Mouse (Mus musculus): ENCODE measurements around the gene Frs2.
A peak's percentile ranks its signal among the peaks of the same experiment; 100 is the strongest.

The Frs2 gene

GRCm38 (mm10) chr10:117148361-117149003 is at the start of gene Frs2:
TSS of gene Frs2 (minus strand) at chr10:117148534.
- DNase-seq (ENCODE audit: low spot score) = peak; percentile 60

GRCm38 (mm10) chr10:117196696-117197095 is 48.4 kb upstream of the Frs2 start:
- DNase-seq (ENCODE audit: low spot score) = no peak

DNA sequence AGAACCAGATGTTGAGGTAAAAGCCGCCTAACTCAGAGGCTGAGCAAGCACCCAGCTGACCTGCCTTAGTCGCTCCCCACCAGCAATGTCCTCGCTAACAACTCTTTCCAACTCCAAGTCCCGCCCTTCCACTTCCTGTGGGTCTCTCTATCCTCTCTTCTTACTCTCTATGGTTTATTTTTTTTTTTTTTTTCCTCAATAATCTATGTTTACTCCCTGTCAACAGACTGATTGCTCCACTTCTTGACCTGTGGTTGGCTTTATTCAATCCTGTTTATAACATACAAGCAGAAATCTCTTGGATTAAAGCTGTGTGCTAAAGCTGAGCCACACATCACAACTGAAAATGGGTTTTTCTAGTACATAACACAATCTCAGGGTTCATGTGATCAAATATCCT is 47.4 kb upstream of the Frs2 start:
- DNase-seq (ENCODE audit: low spot score) = no peak

DNA sequence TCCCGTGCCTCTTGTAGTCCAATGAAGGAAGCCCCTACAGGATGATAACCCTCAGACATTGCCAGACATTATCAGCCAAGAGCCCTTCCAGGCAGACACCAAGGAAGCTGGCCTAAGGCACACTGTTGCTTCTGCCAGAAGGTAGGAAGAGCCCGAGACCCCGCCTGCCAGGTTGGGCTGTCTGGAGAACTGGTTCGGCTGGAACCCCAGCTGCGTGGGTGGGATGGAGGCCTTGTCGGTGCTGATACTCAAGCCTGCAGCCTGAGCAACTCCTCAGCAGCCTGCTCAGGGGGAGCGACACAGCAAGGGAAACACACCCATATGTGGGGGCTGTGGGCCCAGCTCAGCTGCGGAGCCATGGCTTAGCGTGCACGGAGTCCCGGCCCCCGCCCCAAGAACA is 46.7 kb upstream of the Frs2 start:
- DNase-seq (ENCODE audit: low spot score) = no peak

- DNase-seq (ENCODE audit: low spot score) = no peak
Measured at GRCm38 (mm10) chr10:117193364-117193763, 45.0 kb upstream of the Frs2 start.

- DNase-seq (ENCODE audit: low spot score) = no peak
Measured at GRCm38 (mm10) chr10:117185399-117186089, 37.2 kb upstream of the Frs2 start.

GRCm38 (mm10) chr10:117181098-117181497 is 32.8 kb upstream of the Frs2 start:
- no peak for DNase-seq (ENCODE audit: low spot score)

DNA sequence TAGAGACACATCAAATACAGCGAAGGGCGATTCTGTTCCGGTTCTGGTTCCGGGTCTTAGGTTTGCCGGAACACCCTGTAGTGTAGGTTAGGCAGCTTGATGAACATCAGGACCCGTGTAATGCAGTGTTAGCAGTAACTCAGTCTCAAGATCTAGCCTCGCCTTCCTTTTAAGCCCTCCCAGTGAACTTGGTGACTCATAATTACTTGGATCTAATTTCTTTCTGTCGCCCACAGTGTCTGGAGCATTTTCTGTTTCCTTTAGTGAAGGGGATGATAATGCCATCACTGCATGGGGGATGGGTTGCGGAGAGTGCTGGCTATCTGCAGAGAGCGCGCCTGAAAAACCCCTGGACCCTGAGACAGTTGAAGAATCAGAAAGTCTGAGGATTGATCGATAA is 26.3 kb upstream of the Frs2 start:
- no peak for DNase-seq (ENCODE audit: low spot score)

GRCm38 (mm10) chr10:117173566-117174438 is 25.5 kb upstream of the Frs2 start:
- DNase-seq (ENCODE audit: low spot score) = no peak

DNA sequence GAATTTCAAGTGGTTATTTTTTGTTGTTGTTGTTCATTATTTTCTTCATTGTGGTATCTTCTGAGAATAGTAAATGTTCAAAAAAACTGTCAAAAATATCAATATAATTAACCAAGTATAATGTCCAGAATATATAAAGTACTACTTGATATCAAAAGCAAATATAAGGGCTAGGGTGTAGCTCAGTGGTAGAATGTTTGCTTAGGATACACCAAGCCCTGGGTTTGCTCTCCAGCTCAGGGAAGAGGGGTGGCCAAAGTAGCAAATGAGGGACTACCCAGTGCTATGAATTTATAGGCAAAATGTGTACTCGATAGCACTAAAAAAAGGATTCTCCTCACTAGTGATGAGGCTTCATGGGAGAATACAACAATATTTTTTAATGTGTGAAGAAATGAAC is 24.8 kb upstream of the Frs2 start:
- no peak for DNase-seq (ENCODE audit: low spot score)

DNA sequence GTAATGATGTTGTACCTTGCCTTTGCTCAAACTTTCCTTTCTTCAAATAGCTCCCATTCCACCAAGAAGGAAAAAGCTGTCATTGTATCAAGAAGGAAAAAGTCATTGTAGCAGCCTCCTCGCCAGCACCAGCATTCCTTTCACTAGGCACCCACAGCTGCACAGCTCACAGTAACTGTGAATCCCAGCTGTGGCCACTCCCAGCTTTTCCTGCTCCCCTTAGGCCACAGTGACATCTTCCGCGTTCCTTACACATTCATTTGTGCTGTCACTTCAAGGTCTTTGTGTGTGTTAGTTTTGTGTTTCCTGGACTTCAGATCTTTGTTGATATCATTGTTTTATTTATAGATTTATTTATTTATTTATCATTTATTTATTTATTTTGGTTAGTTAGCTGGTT is 23.7 kb upstream of the Frs2 start:
- DNase-seq (ENCODE audit: low spot score) = no peak

GRCm38 (mm10) chr10:117166785-117167425 is 18.6 kb upstream of the Frs2 start:
- DNase-seq (ENCODE audit: low spot score) = no peak

DNA sequence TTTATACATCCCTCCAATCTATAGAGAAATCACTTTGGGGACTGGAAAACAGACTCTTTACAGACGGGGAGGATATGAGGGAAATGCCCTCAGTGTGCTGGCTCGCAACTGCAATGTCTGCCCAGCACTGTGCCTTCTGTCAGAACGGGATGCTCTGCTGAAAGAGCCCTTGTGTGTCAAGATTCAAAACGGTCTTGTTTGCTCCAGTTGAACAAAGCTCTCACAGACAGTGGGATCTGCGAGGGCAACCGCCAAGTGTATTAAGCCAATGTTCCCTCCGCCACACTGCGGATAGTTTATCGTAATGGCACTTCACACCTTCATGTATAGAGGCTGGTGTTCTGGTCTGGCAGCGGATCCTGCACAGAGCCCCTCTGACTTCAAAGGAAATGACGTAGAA is 14.3 kb upstream of the Frs2 start:
- DNase-seq (ENCODE audit: low spot score) = no peak

- DNase-seq (ENCODE audit: low spot score) = no peak
Measured at GRCm38 (mm10) chr10:117160099-117160498, 11.8 kb upstream of the Frs2 start.

DNA sequence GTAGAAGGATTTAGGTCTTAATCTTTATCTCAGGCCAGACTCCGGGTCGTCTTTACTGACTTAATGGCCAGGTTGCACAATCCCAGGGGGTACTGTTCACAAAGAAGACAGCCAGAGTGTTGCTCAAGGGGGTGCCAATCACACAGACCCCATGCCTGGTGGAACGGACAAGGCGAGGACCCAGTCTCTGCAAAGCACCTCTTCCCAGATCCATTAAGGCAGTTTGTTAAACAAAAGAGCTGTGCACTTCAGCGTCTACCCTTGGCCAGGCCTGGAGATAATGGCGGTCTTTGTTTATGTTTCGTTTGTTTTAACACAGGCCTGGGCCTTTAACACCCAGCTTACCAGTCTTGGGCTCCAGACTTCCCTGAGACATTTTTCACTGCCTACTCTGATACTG is 3.9 kb upstream of the Frs2 start:
- no peak for DNase-seq (ENCODE audit: low spot score)

DNA sequence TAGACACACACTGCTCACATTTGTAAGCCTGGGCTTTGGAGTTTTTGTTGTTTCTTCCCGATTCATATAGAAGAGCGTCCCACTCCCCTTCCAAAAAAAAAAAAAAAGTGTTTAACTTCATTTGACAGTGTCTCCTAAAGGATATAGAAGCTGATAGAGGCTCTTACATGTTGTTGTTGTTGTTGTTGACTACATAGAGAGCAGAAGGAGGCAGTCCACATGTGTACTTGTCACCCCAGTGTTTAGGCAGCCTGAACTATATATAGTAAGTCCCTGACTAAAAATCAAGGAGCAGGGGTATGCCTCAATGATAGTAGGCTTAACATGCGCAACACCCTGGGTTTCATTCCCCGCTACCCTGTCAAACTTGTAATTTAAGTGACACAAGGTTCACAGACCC is 3.3 kb upstream of the Frs2 start:
- DNase-seq (ENCODE audit: low spot score) = no peak

DNA sequence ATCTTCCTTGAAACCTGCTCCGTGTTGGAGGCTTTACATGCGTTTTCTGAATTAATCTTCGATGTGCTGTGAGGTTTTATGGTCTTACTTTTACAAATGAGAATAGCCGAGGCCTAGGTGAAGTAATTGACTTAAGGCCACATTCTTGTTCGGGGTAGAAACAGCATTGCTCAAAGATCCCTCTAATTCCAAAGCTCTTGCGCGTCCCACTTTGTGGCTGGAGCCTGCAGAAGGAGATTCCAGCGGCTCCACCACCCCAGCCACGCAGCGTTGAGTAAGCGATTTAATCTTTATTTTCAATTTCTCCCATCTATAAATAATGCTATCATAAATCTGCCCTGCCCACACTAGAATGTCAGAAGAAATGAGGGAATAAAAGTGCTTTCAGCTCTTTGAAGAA is 2.9 kb upstream of the Frs2 start:
- DNase-seq (ENCODE audit: low spot score) = no peak

DNA sequence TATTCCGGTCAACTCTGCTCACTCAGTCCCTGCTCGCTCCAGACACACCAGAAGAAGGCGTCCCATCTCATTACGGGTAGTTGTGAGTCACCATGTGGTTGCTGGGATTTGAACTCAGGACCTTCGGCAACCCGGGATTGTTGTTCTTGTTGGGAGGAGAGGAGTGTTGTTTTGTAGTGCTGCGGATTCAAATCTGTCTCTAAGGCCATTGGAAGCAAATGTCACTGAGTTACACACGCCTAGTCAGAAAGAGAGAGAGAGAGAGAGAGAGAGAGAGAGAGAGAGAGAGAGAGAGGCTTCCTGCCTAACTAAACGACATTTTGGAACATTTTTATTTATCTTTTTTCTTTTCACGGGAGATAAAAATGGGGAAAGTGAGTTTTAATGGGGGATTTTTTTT is 2.4 kb upstream of the Frs2 start:
- no peak for DNase-seq (ENCODE audit: low spot score)

- no peak for DNase-seq (ENCODE audit: low spot score)
Measured at GRCm38 (mm10) chr10:117149942-117150617, 1.7 kb upstream of the Frs2 start.

DNA sequence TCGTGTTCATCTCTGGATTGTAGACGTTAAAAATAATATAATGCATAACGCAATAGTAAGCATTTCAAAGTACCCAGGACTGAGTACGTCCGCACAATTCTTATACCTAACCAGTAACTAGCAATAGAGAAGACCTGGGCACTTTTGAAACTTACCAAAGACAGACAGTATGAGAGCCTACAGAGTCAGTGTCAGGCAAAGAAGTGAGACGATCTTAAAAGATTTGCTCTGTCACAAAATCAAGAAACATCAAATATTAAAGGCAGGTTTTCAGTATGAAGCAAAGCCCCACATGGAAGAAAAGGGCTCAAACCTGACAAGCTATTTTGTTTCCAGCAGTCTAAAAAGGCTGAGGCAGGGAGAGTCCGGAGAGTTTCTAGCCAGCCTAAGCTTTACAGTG is 907 bp upstream of the Frs2 start:
- DNase-seq (ENCODE audit: low spot score) = no peak

DNA sequence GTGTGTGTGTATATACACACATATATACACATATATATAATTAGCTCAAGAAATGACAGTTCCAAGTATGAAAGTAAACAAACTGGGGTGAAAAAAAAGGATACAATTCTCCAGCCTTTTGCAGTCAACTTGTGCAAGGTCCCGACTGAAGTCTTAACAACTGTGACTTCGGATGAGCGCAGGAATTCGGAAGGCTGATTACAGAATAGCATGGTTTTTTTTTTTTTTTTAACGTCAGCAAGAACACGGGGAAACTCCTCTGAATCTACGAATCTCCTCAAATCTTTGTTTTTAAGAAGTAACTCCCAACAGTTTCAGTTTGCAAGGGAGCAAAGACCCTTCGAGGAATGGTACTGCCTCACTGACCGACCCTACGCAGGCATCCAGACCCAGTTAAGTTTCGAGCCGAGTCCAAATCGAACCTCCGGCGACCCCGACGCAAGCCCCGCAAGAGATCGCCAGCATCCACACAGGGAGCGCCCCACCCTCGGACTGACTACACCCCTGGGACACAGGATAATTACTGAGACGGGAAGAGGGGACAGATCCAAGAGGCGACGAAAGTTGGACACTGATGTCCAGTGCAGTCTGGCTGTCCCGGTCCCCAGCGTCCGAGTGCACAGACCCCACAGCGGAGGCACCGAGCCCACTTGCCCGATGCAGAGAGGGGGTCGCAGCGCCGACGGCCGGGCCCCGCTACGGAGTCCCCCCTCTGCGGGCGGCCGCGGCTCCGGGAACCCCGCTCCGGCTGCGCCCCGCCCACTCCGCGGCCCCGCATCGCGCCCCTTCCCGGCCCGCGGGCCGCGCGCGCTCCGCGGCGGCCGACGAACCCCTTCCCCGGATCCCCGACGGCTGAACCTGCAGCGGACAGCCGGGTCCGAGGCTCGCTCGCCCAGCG is 622 bp downstream of the Frs2 start:
- DNase-seq (ENCODE audit: low spot score) = no peak

Data from layer of hippocampus, adult 9-10 months (tissue).